In genomic region chr16:85800691-85801090, GRCm38 (mm10) we compare ENCODE assay signal across 8 mouse cellular contexts. TPM values are rescaled to one million over a fixed set of nuclear protein-coding genes. Genes with fewer than 3 reads are reported as not detected.
DNase-seq lines count a peak whose midpoint lies in the region; ATAC-seq and TF ChIP-seq lines count a peak whose summit lies in the region.

No protein-coding gene starts in this region.

- H3K9me3 ChIP-seq in hindbrain, embryonic 12.5 days (replicated peaks): no peaks in the 10 kb centered on the region
- H3K9me3 ChIP-seq in lung, embryonic 14.5 days (ENCODE audit: low read depth, low read length): no peaks in the 10 kb centered on the region

- ATAC-seq in common myeloid progenitor, adult 5-6 weeks (replicated peaks; ENCODE audit: low read depth, poor library complexity, severe bottlenecking): peak; percentile 50
- peak; percentile 84 for ATAC-seq in hindbrain, embryonic 12.5 days (ENCODE audit: low FRiP score)
- peak; percentile 81 for ATAC-seq in lung, embryonic 14.5 days (ENCODE audit: insufficient read depth)

- H3K36me3 ChIP-seq in hindbrain, embryonic 12.5 days: peaks cover 11% of the 10 kb centered on the region; the same call in 1 of the 2 replicates
- H3K36me3 ChIP-seq in lung, embryonic 14.5 days (ENCODE audit: insufficient read depth): peaks cover 43% of the 10 kb centered on the region

- WGBS in hindbrain, embryonic 12.5 days: 4% methylated on average over 8 of the region's 8 CpGs
- WGBS in lung, embryonic 14.5 days: 1% methylated on average over 8 of the region's 8 CpGs

- H3K4me2 ChIP-seq in hindbrain, embryonic 12.5 days (replicated peaks): peak overlapping the region; percentile 99
- peak overlapping the region; percentile 82 for H3K4me2 ChIP-seq in lung, embryonic 14.5 days

- H3K27ac ChIP-seq in hindbrain, embryonic 12.5 days: peak overlapping the region; percentile 57; the same call in 1 of the 2 replicates
- peak overlapping the region; percentile 98 for H3K27ac ChIP-seq in lung, embryonic 14.5 days (ENCODE audit: low read depth)

- H3K4me3 ChIP-seq in hindbrain, embryonic 12.5 days: peak overlapping the region; percentile 62
- peak overlapping the region; percentile 81 for H3K4me3 ChIP-seq in lung, embryonic 14.5 days (ENCODE audit: low read depth, low read length)

- H3K27me3 ChIP-seq in hindbrain, embryonic 12.5 days: no peaks in the 10 kb centered on the region
- H3K27me3 ChIP-seq in lung, embryonic 14.5 days (ENCODE audit: insufficient read depth, low read length): no peaks in the 10 kb centered on the region

- no peak overlapping the region for H3K9ac ChIP-seq in hindbrain, embryonic 12.5 days
- peak overlapping the region; percentile 92 for H3K9ac ChIP-seq in lung, embryonic 14.5 days

- no peak for TF ChIP-seq CTCF in lung, embryonic 14.5 days (IDR thresholded peaks at IDR 0.05; ENCODE audit: low read depth)

- peaks cover 14% of the 10 kb centered on the region for H3K4me1 ChIP-seq in hindbrain, embryonic 12.5 days
- H3K4me1 ChIP-seq in lung, embryonic 14.5 days (ENCODE audit: insufficient read depth): 0 out of 2 replicates have a peak, but pooled peaks cover 10% of the 10 kb centered on the region

- DNase-seq in adipocyte (ENCODE audit: low spot score): peak; percentile 99
- peak; percentile 97 for DNase-seq in gastrocnemius, adult 18-20 months (ENCODE audit: low spot score)
- peak; percentile 69 to 77 for DNase-seq in layer of hippocampus, postnatal 10 days (ENCODE audit: low spot score in 2 of 2)
- DNase-seq in lung, embryonic 14.5 days: peak; percentile 96
- DNase-seq in ovary, postnatal 10 days (ENCODE audit: low spot score): peak; percentile 62
- no peak for DNase-seq in c-Kit-positive CD71-positive TER-119-positive erythroid progenitor cells, embryonic 14.5 days (ENCODE audit: low spot score)

RNA-seq across cellular contexts. Expression of gene Adamts1, which starts 2.2 kb away (rescaled TPM):
- total RNA-seq in common myeloid progenitor, adult 5-6 weeks (2017): 0.41 and 0.49 TPM in 2 replicates
- total RNA-seq in gastrocnemius, adult 18-20 months (2021): 10 to 100 TPM in 1 of 2 experiments, 1 to 10 TPM in 1; 8.0 to 39.9 TPM
- 22.8 and 26.7 TPM in 2 replicates for polyA plus RNA-seq in hindbrain, embryonic 12.5 days (2016; fragmentation: Nextera tagmentation; extraction: Ambion mirVana)
- total RNA-seq in layer of hippocampus, postnatal 10 days (2021): 10 to 100 TPM; 16.5 to 16.9 TPM
- polyA plus RNA-seq in lung, embryonic 14.5 days (2014; fragmentation: Nextera tagmentation; extraction: Ambion mirVana): 40.0 and 40.2 TPM in 2 replicates
